In genomic region chr11:5877921-5878526, GRCm38 (mm10) we compare ENCODE assay signal across 8 mouse cellular contexts. TPM values are rescaled to one million over a fixed set of nuclear protein-coding genes. Genes with fewer than 3 reads are reported as not detected.
DNase-seq lines count a peak whose midpoint lies in the region; ATAC-seq and TF ChIP-seq lines count a peak whose summit lies in the region.

Gene Pold2 (minus strand): TSS chr11:5878292.

- H3K4me1 ChIP-seq in embryonic facial prominence, embryonic 13.5 days = peaks cover 25% of the 10 kb centered on the region
- H3K4me1 ChIP-seq in kidney, adult 2 months (ENCODE audit: control insufficient read depth, insufficient read depth, low read length) = peaks cover 5% of the 10 kb centered on the region; the same call in 1 of the 2 replicates
- peaks cover 16% of the 10 kb centered on the region for H3K4me1 ChIP-seq in limb, embryonic 12.5 days (replicated peaks)
- H3K4me1 ChIP-seq in midbrain, embryonic 15.5 days = peaks cover 29% of the 10 kb centered on the region
- H3K4me1 ChIP-seq in spleen, adult 2 months (ENCODE audit: control insufficient read depth, insufficient read depth, insufficient read length) = peaks cover 3% of the 10 kb centered on the region; the same call in 1 of the 2 replicates

- no peaks in the 10 kb centered on the region for H3K27me3 ChIP-seq in embryonic facial prominence, embryonic 13.5 days
- no peaks in the 10 kb centered on the region for H3K27me3 ChIP-seq in kidney, adult 2 months (replicated peaks; ENCODE audit: control insufficient read depth, insufficient read depth, low read length)
- H3K27me3 ChIP-seq in limb, embryonic 12.5 days = no peaks in the 10 kb centered on the region
- H3K27me3 ChIP-seq in midbrain, embryonic 15.5 days (replicated peaks) = no peaks in the 10 kb centered on the region
- H3K27me3 ChIP-seq in spleen, adult 2 months (ENCODE audit: control insufficient read depth, insufficient read depth, low read length) = no peaks in the 10 kb centered on the region

- peak within 1 kb of the TSS; percentile 91 for H3K27ac ChIP-seq in embryonic facial prominence, embryonic 13.5 days
- peak within 1 kb of the TSS; percentile 58 for H3K27ac ChIP-seq in kidney, adult 2 months (ENCODE audit: insufficient read depth, low read depth, low read length)
- peak within 1 kb of the TSS; percentile 93 for H3K27ac ChIP-seq in limb, embryonic 12.5 days
- peak within 1 kb of the TSS; percentile 89 for H3K27ac ChIP-seq in midbrain, embryonic 15.5 days
- H3K27ac ChIP-seq in spleen, adult 2 months (ENCODE audit: insufficient read depth, low read length) = peak within 1 kb of the TSS; percentile 76

- peak; percentile 59 for TF ChIP-seq POLR2A in kidney, adult 2 months (IDR thresholded peaks at IDR 0.05; ENCODE audit: low read depth, low read length)
- no peak for TF ChIP-seq POLR2A in spleen, adult 2 months (IDR thresholded peaks at IDR 0.05; ENCODE audit: low read depth, low read length)

- WGBS in embryonic facial prominence, embryonic 13.5 days = under 1% methylated on average over 52 of the region's 52 CpGs
- WGBS in kidney, adult 2 months = under 1% methylated on average over 52 of the region's 52 CpGs
- WGBS in limb, embryonic 12.5 days = under 1% methylated on average over 52 of the region's 52 CpGs
- WGBS in midbrain, embryonic 15.5 days = under 1% methylated on average over 52 of the region's 52 CpGs
- WGBS in spleen, adult 2 months = under 1% methylated on average over 52 of the region's 52 CpGs

- peak within 1 kb of the TSS; percentile 66 for H3K4me3 ChIP-seq in embryonic facial prominence, embryonic 13.5 days
- H3K4me3 ChIP-seq in kidney, adult 2 months (ENCODE audit: insufficient read depth, low read depth, low read length) = peak within 1 kb of the TSS; percentile 70
- peak within 1 kb of the TSS; percentile 66 for H3K4me3 ChIP-seq in limb, embryonic 12.5 days (replicated peaks)
- H3K4me3 ChIP-seq in midbrain, embryonic 15.5 days = peak within 1 kb of the TSS; percentile 79
- peak within 1 kb of the TSS; percentile 84 for H3K4me3 ChIP-seq in spleen, adult 2 months (ENCODE audit: extremely low read depth, insufficient read depth, insufficient read length)

- no peak for TF ChIP-seq CTCF in kidney, adult 2 months (conservative IDR thresholded peaks at IDR 0.05; ENCODE audit: insufficient read depth, insufficient read length, low read depth, low read length)
- no peak for TF ChIP-seq CTCF in spleen, adult 2 months (IDR thresholded peaks at IDR 0.05; ENCODE audit: extremely low read depth, insufficient read depth, insufficient read length, insufficient replicate concordance)

- peaks cover 36% of the 10 kb centered on the region for H3K36me3 ChIP-seq in embryonic facial prominence, embryonic 13.5 days
- H3K36me3 ChIP-seq in kidney, adult 2 months (ENCODE audit: control insufficient read depth, insufficient read depth, low read length) = no peaks in the 10 kb centered on the region
- H3K36me3 ChIP-seq in limb, embryonic 12.5 days = peaks cover 36% of the 10 kb centered on the region
- H3K36me3 ChIP-seq in midbrain, embryonic 15.5 days (replicated peaks) = no peaks in the 10 kb centered on the region
- H3K36me3 ChIP-seq in spleen, adult 2 months (ENCODE audit: control insufficient read depth, insufficient read depth, low read length) = peaks cover 15% of the 10 kb centered on the region

- peak within 1 kb of the TSS; percentile 82 for H3K9ac ChIP-seq in embryonic facial prominence, embryonic 13.5 days
- peak within 1 kb of the TSS; percentile 70 for H3K9ac ChIP-seq in limb, embryonic 12.5 days (replicated peaks)
- H3K9ac ChIP-seq in midbrain, embryonic 15.5 days = peak within 1 kb of the TSS; percentile 62

- no peaks in the 10 kb centered on the region for H3K9me3 ChIP-seq in embryonic facial prominence, embryonic 13.5 days
- H3K9me3 ChIP-seq in limb, embryonic 12.5 days = no peaks in the 10 kb centered on the region
- H3K9me3 ChIP-seq in midbrain, embryonic 15.5 days = no peaks in the 10 kb centered on the region

- peak within 1 kb of the TSS; percentile 77 for H3K4me2 ChIP-seq in embryonic facial prominence, embryonic 13.5 days
- H3K4me2 ChIP-seq in limb, embryonic 12.5 days = peak within 1 kb of the TSS; percentile 77
- peak within 1 kb of the TSS; percentile 61 for H3K4me2 ChIP-seq in midbrain, embryonic 15.5 days

- peak; percentile 98 for DNase-seq in 3134 (ENCODE audit: extremely low read depth, insufficient read length, low spot score)
- DNase-seq in adrenal gland, postnatal 36 days = peak; percentile 99
- DNase-seq in heart, adult 18-20 months = peak; percentile 98 to 99
- DNase-seq in kidney, adult 2 months = peak; percentile 99
- peak; percentile 95 to 98 for DNase-seq in spleen, adult 2 months (ENCODE audit: low read depth in 1 of 2, low spot score in 2 of 2)

- ATAC-seq in embryonic facial prominence, embryonic 13.5 days (ENCODE audit: insufficient number of reproducible peaks, insufficient read depth, low FRiP score, low TSS enrichment, low read depth) = peak; percentile 96
- peak; percentile 99 for ATAC-seq in limb, embryonic 12.5 days (ENCODE audit: insufficient number of reproducible peaks, insufficient read depth, low FRiP score, low TSS enrichment, low read depth)
- peak; percentile 99 for ATAC-seq in midbrain, embryonic 15.5 days (replicated peaks)

RNA-seq across cellular contexts. Expression of gene Pold2, which starts in this region (rescaled TPM):
- total RNA-seq in adrenal gland, postnatal 36 days (2021) = 10 to 100 TPM; 44.3 to 50.2 TPM
- 110 and 138 TPM in 2 replicates for polyA plus RNA-seq in embryonic facial prominence, embryonic 13.5 days (2015; fragmentation: Nextera tagmentation; extraction: Ambion mirVana)
- 10 to 100 TPM; 35.4 to 40.6 TPM for total RNA-seq in heart, adult 18-20 months (2021)
- 50.2 and 70.7 TPM in 2 replicates for polyA plus RNA-seq in kidney, adult 2 months (2012; rRNA removed)
- polyA plus RNA-seq in limb, embryonic 12.5 days (2016; fragmentation: Nextera tagmentation; extraction: Ambion mirVana) = 127 and 129 TPM in 2 replicates
- polyA plus RNA-seq in midbrain, embryonic 15.5 days (2015; fragmentation: Nextera tagmentation; extraction: Ambion mirVana) = 51.0 and 59.6 TPM in 2 replicates
- 78.1 and 210 TPM in 2 replicates for polyA plus RNA-seq in spleen, adult 2 months (2012; rRNA removed)

Comparison
In these comparisons a context has a peak if more than half of its experiments do, and no peak if none do; other contexts are left out.
1. Peak in every context shown above with its lines: DNase-seq, ATAC-seq, H3K4me3 ChIP-seq and H3K27ac ChIP-seq.